Comparison of ENCODE assay signal across 16 mouse cellular contexts in the genomic region with DNA sequence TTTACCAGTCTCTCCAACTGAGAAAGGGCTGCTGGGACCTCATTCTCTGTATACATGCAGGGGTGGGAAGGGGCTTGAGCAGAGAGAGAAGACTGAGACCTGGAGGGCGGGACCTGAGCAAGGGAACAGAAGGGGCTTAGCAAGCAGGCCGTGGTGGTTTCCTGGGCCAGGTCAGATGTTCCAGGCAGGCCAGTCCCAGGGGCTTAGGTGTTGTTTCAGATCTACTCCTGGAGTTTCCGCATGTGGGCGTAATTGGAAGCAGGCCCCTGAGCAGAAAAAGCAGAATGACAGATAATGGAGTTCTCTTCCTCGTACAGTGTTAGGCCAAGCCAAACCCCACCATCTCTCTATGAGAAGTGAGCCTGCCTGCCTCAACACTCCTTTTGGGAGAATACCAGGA. TPM values are rescaled to one million over a fixed set of nuclear protein-coding genes. Genes with fewer than 3 reads are reported as not detected.
DNase-seq lines count a peak whose midpoint lies in the region; ATAC-seq and TF ChIP-seq lines count a peak whose summit lies in the region.
"Had no signal": no experiment of that assay in that cellular context is flagged by ENCODE, and none has a peak within 500 bp of the region (broad histone marks: within the 10 kb centered on the region; RNA-seq: fewer than 3 reads in every experiment).

No protein-coding gene starts in this region.

- H3K4me3 ChIP-seq in heart, embryonic 10.5 days, result no peak overlapping the region
- H3K4me3 ChIP-seq in stomach, embryonic 14.5 days (ENCODE audit: low read depth, low read length), result no peak overlapping the region
- H3K4me3 ChIP-seq in stomach, postnatal 0 days (ENCODE audit: low read depth, low read length), result no peak overlapping the region
- H3K4me3 ChIP-seq in heart, postnatal 0 days (ENCODE audit: low read depth, low read length), result no peak overlapping the region
- H3K4me3 ChIP-seq: erythroblast, embryonic 14.5 days; hindbrain, embryonic 15.5 days; layer of hippocampus, adult 2 months; stomach, embryonic 15.5 days had no signal

- TF ChIP-seq EP300 in stomach, postnatal 0 days (optimal IDR thresholded peaks at IDR 0.05), result no peak
- no peak for TF ChIP-seq EP300 in heart, postnatal 0 days (IDR thresholded peaks at IDR 0.05; ENCODE audit: low read depth)

- H3K27ac ChIP-seq in heart, embryonic 10.5 days, result peak overlapping the region; percentile 59
- peak overlapping the region; percentile 58; the same call in 1 of the 2 replicates for H3K27ac ChIP-seq in stomach, embryonic 14.5 days (ENCODE audit: low read length)
- H3K27ac ChIP-seq in stomach, postnatal 0 days (replicated peaks), result no peak overlapping the region
- 0 out of 2 replicates have a peak overlapping the region, but pooled peaks have one; percentile 23 for H3K27ac ChIP-seq in heart, postnatal 0 days (ENCODE audit: low read depth)
- H3K27ac ChIP-seq: hindbrain, embryonic 15.5 days; layer of hippocampus, adult 2 months had no signal

- ATAC-seq in stomach, embryonic 14.5 days (ENCODE audit: insufficient number of reproducible peaks, insufficient read depth, low FRiP score, low read depth), result no peak
- no peak for ATAC-seq in stomach, postnatal 0 days (ENCODE audit: low FRiP score, low TSS enrichment)
- no peak for ATAC-seq in heart, postnatal 0 days (ENCODE audit: insufficient read depth, low read depth)
- ATAC-seq: CD4-positive, CD25-positive, alpha-beta regulatory T cell, adult 4 months; Patski had no signal

- no peak for TF ChIP-seq CTCF in stomach, postnatal 0 days (IDR thresholded peaks at IDR 0.05; ENCODE audit: low read depth)
- TF ChIP-seq CTCF in heart, postnatal 0 days (IDR thresholded peaks at IDR 0.05; ENCODE audit: low read depth), result no peak

- no peak overlapping the region for H3K9ac ChIP-seq in stomach, embryonic 14.5 days (replicated peaks; ENCODE audit: low read depth, low read length)
- H3K9ac ChIP-seq in stomach, postnatal 0 days (ENCODE audit: low read length), result no peak overlapping the region
- no peak overlapping the region for H3K9ac ChIP-seq in heart, postnatal 0 days (replicated peaks; ENCODE audit: low read depth, low read length)
- H3K9ac ChIP-seq: hindbrain, embryonic 15.5 days; stomach, embryonic 15.5 days had no signal

- no peak overlapping the region for H3K4me2 ChIP-seq in stomach, embryonic 14.5 days (replicated peaks; ENCODE audit: low read depth, low read length)
- no peak overlapping the region for H3K4me2 ChIP-seq in stomach, postnatal 0 days (replicated peaks; ENCODE audit: low read depth)
- no peak overlapping the region for H3K4me2 ChIP-seq in heart, postnatal 0 days (ENCODE audit: low read depth, low read length)
- H3K4me2 ChIP-seq: stomach, embryonic 15.5 days had no signal

- no peaks in the 10 kb centered on the region for H3K9me3 ChIP-seq in heart, embryonic 10.5 days
- H3K9me3 ChIP-seq in stomach, embryonic 14.5 days (ENCODE audit: control insufficient read depth, low read depth, low read length), result no peaks in the 10 kb centered on the region
- no peaks in the 10 kb centered on the region for H3K9me3 ChIP-seq in stomach, postnatal 0 days (ENCODE audit: control insufficient read depth, low read length)
- no peaks in the 10 kb centered on the region for H3K9me3 ChIP-seq in heart, postnatal 0 days (replicated peaks; ENCODE audit: control insufficient read depth, low read length)
- H3K9me3 ChIP-seq: hindbrain, embryonic 15.5 days; stomach, embryonic 15.5 days had no signal

- intact Hi-C loops in heart, postnatal 25 days (cut with DNase I), result no loop called here

- WGBS in heart, embryonic 10.5 days, result 48% methylated on average over 5 of the region's 5 CpGs
- WGBS in stomach, embryonic 14.5 days, result 56% methylated on average over 5 of the region's 5 CpGs
- 68% methylated on average over 5 of the region's 5 CpGs for WGBS in stomach, postnatal 0 days
- WGBS in heart, postnatal 0 days, result 65% methylated on average over 5 of the region's 5 CpGs

- no peak for DNase-seq in heart, embryonic 10.5 days (ENCODE audit: low spot score)
- DNase-seq in heart, postnatal 25 days (ENCODE audit: low spot score), result no peak
- no peak for DNase-seq in stomach, postnatal 0 days (ENCODE audit: low spot score)
- no peak for DNase-seq in heart, postnatal 0 days (ENCODE audit: low spot score)
- no peak for DNase-seq in frontal cortex, postnatal 10 days (ENCODE audit: low spot score in 2 of 2)
- DNase-seq in left cerebral cortex, adult 18-20 months (ENCODE audit: low spot score in 2 of 2), result no peak
- DNase-seq in urinary bladder, postnatal 10 days (ENCODE audit: low spot score), result no peak
- DNase-seq: adrenal gland, adult 8-10 months; cerebellum, postnatal 14 days had no signal

- peaks cover 15% of the 10 kb centered on the region for H3K27me3 ChIP-seq in heart, embryonic 10.5 days (ENCODE audit: insufficient read depth, poor library complexity, severe bottlenecking)
- no peaks in the 10 kb centered on the region for H3K27me3 ChIP-seq in stomach, embryonic 14.5 days (ENCODE audit: control insufficient read depth, insufficient read depth, low read length)
- no peaks in the 10 kb centered on the region for H3K27me3 ChIP-seq in stomach, postnatal 0 days (ENCODE audit: control insufficient read depth, insufficient read depth, low read length)
- 0 out of 2 replicates have a peak, but pooled peaks cover 5% of the 10 kb centered on the region for H3K27me3 ChIP-seq in heart, postnatal 0 days (ENCODE audit: control insufficient read depth, insufficient read depth, low read length)
- H3K27me3 ChIP-seq: Patski; stomach, embryonic 15.5 days had no signal

- no peaks in the 10 kb centered on the region for H3K36me3 ChIP-seq in heart, embryonic 10.5 days
- no peaks in the 10 kb centered on the region for H3K36me3 ChIP-seq in stomach, embryonic 14.5 days (ENCODE audit: control insufficient read depth, insufficient read depth, low read length)
- no peaks in the 10 kb centered on the region for H3K36me3 ChIP-seq in stomach, postnatal 0 days (ENCODE audit: control insufficient read depth, insufficient read depth, low read length)
- no peaks in the 10 kb centered on the region for H3K36me3 ChIP-seq in heart, postnatal 0 days (replicated peaks; ENCODE audit: control insufficient read depth, insufficient read depth, low read length)
- H3K36me3 ChIP-seq: hindbrain, embryonic 15.5 days; stomach, embryonic 15.5 days had no signal

- peaks cover 33% of the 10 kb centered on the region for H3K4me1 ChIP-seq in heart, embryonic 10.5 days
- H3K4me1 ChIP-seq in stomach, embryonic 14.5 days (ENCODE audit: control insufficient read depth, insufficient read depth, low read length), result peaks cover 18% of the 10 kb centered on the region
- peaks cover 6% of the 10 kb centered on the region; the same call in 1 of the 2 replicates for H3K4me1 ChIP-seq in stomach, postnatal 0 days (replicated peaks; ENCODE audit: control insufficient read depth, insufficient read depth)
- peaks cover 8% of the 10 kb centered on the region for H3K4me1 ChIP-seq in heart, postnatal 0 days (ENCODE audit: control insufficient read depth, insufficient read depth)

RNA-seq across cellular contexts. Expression of gene Olfml2a, which starts 3.2 kb away (rescaled TPM):
- polyA plus RNA-seq in heart, embryonic 10.5 days (2016; fragmentation: Nextera tagmentation; extraction: Ambion mirVana), result 2.1 and 3.0 TPM in 2 replicates
- 1 to 10 TPM; 5.2 to 6.3 TPM for total RNA-seq in heart, postnatal 25 days (2021)
- 3.5 and 3.6 TPM in 2 replicates for polyA plus RNA-seq in stomach, embryonic 14.5 days (2014; fragmentation: Nextera tagmentation; extraction: Ambion mirVana)
- polyA plus RNA-seq in stomach, postnatal 0 days (2015; fragmentation: Nextera tagmentation; extraction: Ambion mirVana), result 2.7 and 3.5 TPM in 2 replicates
- 12.7 and 19.5 TPM in 2 replicates for total RNA-seq in heart, postnatal 0 days (2014; rRNA removed; ENCODE audit: low replicate concordance)
- 3.3 and 3.4 TPM in 2 replicates for polyA plus RNA-seq in heart, postnatal 0 days (2015; fragmentation: Nextera tagmentation; extraction: Ambion mirVana)
- 1 to 10 TPM; 2.3 to 2.9 TPM for total RNA-seq in left cerebral cortex, adult 18-20 months (2021)
- polyA plus RNA-seq: CD4-positive, CD25-positive, alpha-beta regulatory T cell, adult 4 months had no signal

RNA-seq across cellular contexts. Expression of gene Nr6a1, which starts 7.4 kb away (rescaled TPM):
- polyA plus RNA-seq in heart, embryonic 10.5 days (2016; fragmentation: Nextera tagmentation; extraction: Ambion mirVana), result 2.1 and 4.5 TPM in 2 replicates
- total RNA-seq in heart, postnatal 25 days (2021), result 1 to 10 TPM; 1.1 TPM
- polyA plus RNA-seq in stomach, embryonic 14.5 days (2014; fragmentation: Nextera tagmentation; extraction: Ambion mirVana), result 2.6 and 3.3 TPM in 2 replicates
- 0.59 and 1.2 TPM in 2 replicates for polyA plus RNA-seq in stomach, postnatal 0 days (2015; fragmentation: Nextera tagmentation; extraction: Ambion mirVana)
- 0.99 and 8.7 TPM in 2 replicates for total RNA-seq in heart, postnatal 0 days (2014; rRNA removed; ENCODE audit: low replicate concordance)
- 0.21 and 0.31 TPM in 2 replicates for polyA plus RNA-seq in heart, postnatal 0 days (2015; fragmentation: Nextera tagmentation; extraction: Ambion mirVana)
- 10 to 100 TPM; 10.7 to 11.9 TPM for total RNA-seq in left cerebral cortex, adult 18-20 months (2021)
- polyA plus RNA-seq: erythroblast, embryonic 14.5 days had no signal
